Mouse (Mus musculus) liver, postnatal 0 days (tissue): ENCODE measurements at regions not wholly inside any gene's neighbourhood (a gene's known extent, or its start where the extent isn't known, plus 50 kb on each side); places are given as distances from the start of the nearest gene placed in this dataset.

ENCODE experiments used
- ATAC-seq: fragments of 200-750 bp; cut with Nextera tagmentation; 2 replicates; pipeline ENCODE4 v1.8.0; 2017; ENCODE audit warnings: mild to moderate bottlenecking, moderate library complexity
- DNase-seq: peaks from one replicate; pipeline ENCODE4 v3.0.0-alpha.2; 2016
- H3K27ac ChIP-seq: fragments of 300-500 bp; sonication (generic); 2 replicates; pipeline ENCODE4 v1.5.1; 2014; ENCODE audit warnings: antibody characterized with exemption, moderate library complexity, mild to moderate bottlenecking, low read depth
- H3K27me3 ChIP-seq: fragments of 300-500 bp; sonication (generic); 2 replicates; pipeline ENCODE4 v1.6.1; 2014; ENCODE audit warnings: low read length, control low read depth, mixed read lengths; ENCODE audit not compliant: insufficient read depth
- H3K36me3 ChIP-seq: fragments of 300-500 bp; sonication (generic); replicated peaks from 2 replicates; pipeline ENCODE4 v1.6.1; 2014; ENCODE audit warnings: mild to moderate bottlenecking, control low read depth, low read length, moderate library complexity, mixed read lengths; ENCODE audit not compliant: insufficient read depth
- H3K4me1 ChIP-seq: fragments of 300-500 bp; sonication (generic); 2 replicates; pipeline ENCODE4 v1.6.1; 2014; ENCODE audit warnings: antibody characterized with exemption, mild to moderate bottlenecking, control low read depth; ENCODE audit not compliant: insufficient read depth
- H3K4me2 ChIP-seq: fragments of 300-500 bp; sonication (generic); 2 replicates; pipeline ENCODE4 v1.6.1; 2014; ENCODE audit warnings: low read depth, mild to moderate bottlenecking, low read length, moderate library complexity, mixed read lengths
- H3K4me3 ChIP-seq: fragments of 300-500 bp; sonication (generic); 2 replicates; pipeline ENCODE4 v1.5.1; 2014; ENCODE audit warnings: low read depth, low read length
- H3K9ac ChIP-seq: fragments of 300-500 bp; sonication (generic); replicated peaks from 2 replicates; pipeline ENCODE4 v1.6.1; 2014; ENCODE audit warnings: mild to moderate bottlenecking, moderate library complexity
- H3K9me3 ChIP-seq: fragments of 300-500 bp; sonication (generic); 2 replicates; pipeline ENCODE4 v1.6.1; 2016; ENCODE audit warnings: mild to moderate bottlenecking, control low read depth, low read length, mixed read lengths
- CTCF ChIP-seq: sonication (generic); IDR thresholded peaks from 2 replicates; pipeline ENCODE4 v1.5.1; 2016; ENCODE audit warnings: antibody characterized with exemption, low read depth
- EP300 ChIP-seq: IDR thresholded peaks from 2 replicates; pipeline ENCODE4 v1.6.1; 2016; ENCODE audit warnings: antibody characterized with exemption, low read depth, mild to moderate bottlenecking
- WGBS: fragments of 180-500 bp; shearing (Covaris S2); extraction: QIAGEN DNeasy Blood & Tissue Kit; methylation state at CpG from one replicate; pipeline ENCODE4 v1.1.7; 2014; ENCODE audit not compliant: insufficient replicate concordance; 5-methylcytosine and 5-hydroxymethylcytosine counted together

DNA sequence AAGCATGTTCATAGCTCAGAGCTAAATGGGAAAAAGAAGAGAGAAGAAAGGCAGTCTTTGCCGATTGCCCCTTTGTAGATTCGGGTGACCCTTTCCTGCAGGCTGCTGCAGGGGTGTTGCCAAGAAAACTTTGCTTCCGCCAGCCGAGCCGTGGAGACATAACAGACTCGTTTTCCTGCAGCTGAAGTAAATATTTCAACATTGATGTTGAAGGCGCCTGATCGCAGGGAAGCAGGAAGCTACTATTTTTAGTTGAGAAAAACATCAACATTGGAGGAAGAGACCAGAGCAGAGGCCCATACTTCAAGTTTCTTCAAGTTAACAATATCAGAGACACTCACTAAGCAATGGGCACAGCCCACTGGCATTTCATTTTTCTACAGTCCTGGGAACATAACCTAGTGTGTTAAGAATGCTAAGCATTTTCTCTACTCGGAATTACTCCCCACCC, 211.9 kb downstream of the Gm10260 start:
- no peak overlapping the region for H3K4me2 ChIP-seq
- DNase-seq (peak; percentile 31), ATAC-seq (no peak)
- WGBS, result 11% methylated on average over 9 of the region's 9 CpGs
- H3K9me3 ChIP-seq, result no peaks in the 10 kb centered on the region
- TF ChIP-seq EP300 (peak; percentile 33; the same call in 1 of the 2 replicates), CTCF (no peak)
- H3K9ac ChIP-seq, result no peak overlapping the region
- H3K4me1 ChIP-seq, result peaks cover 2% of the 10 kb centered on the region; the same call in 1 of the 2 replicates
- peak overlapping the region; percentile 41; the same call in 1 of the 2 replicates for H3K27ac ChIP-seq
- H3K36me3 ChIP-seq, result no peaks in the 10 kb centered on the region
- no peak overlapping the region for H3K4me3 ChIP-seq
- H3K27me3 ChIP-seq, result no peaks in the 10 kb centered on the region

GRCm38 (mm10) chr13:97546936-97547335, 213.5 kb downstream of the Gm10260 start:
- no peak overlapping the region for H3K9ac ChIP-seq
- peaks cover 2% of the 10 kb centered on the region; the same call in 1 of the 2 replicates for H3K4me1 ChIP-seq
- WGBS, result 41% methylated on average over 5 of the region's 5 CpGs
- ATAC-seq, result no peak
- no peaks in the 10 kb centered on the region for H3K36me3 ChIP-seq
- H3K4me2 ChIP-seq, result no peak overlapping the region
- H3K4me3 ChIP-seq, result no peak overlapping the region
- TF ChIP-seq CTCF (no peak), EP300 (no peak)
- no peaks in the 10 kb centered on the region for H3K27me3 ChIP-seq
- H3K27ac ChIP-seq, result no peak overlapping the region
- H3K9me3 ChIP-seq, result no peaks in the 10 kb centered on the region
- DNase-seq, result no peak

DNA sequence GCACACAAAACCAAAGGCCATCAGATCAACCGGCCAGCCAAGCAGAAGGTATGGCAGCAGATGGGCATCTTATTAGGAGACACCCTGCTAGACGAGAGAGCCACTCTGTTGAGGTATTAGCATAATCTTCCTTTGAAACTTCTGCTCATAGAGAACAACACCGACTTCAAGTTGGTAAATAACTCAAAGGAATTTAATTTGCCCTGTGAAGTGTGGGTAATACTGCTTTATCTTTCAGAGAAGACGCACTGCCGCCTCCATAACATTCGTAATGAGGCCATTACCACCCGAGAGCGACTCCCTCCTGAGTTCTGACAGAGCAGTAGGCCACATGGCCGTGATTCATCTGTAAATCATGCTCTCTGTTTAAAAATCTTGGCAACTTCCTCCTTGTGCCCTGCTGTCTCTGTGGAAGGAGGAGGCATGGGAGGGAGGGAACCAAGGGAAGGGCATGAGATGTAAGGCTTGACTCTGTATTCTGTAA, 214.4 kb downstream of the Gm10260 start:
- WGBS, result 48% methylated on average over 9 of the region's 9 CpGs
- TF ChIP-seq EP300, result no peak
- TF ChIP-seq CTCF, result no peak
- Histone ChIP-seq H3K36me3 (no peaks in the 10 kb centered on the region), H3K9ac (no peak overlapping the region), H3K9me3 (no peaks in the 10 kb centered on the region), H3K27me3 (no peaks in the 10 kb centered on the region), H3K4me3 (no peak overlapping the region), H3K4me1 (peaks cover 2% of the 10 kb centered on the region; the same call in 1 of the 2 replicates), H3K27ac (no peak overlapping the region), H3K4me2 (no peak overlapping the region)
- ATAC-seq, result no peak
- no peak for DNase-seq

- Histone ChIP-seq H3K27ac (no peak overlapping the region), H3K9ac (no peak overlapping the region), H3K36me3 (no peaks in the 10 kb centered on the region), H3K27me3 (no peaks in the 10 kb centered on the region), H3K4me1 (no peaks in the 10 kb centered on the region; the same call in 1 of the 2 replicates), H3K9me3 (no peaks in the 10 kb centered on the region), H3K4me3 (no peak overlapping the region), H3K4me2 (no peak overlapping the region)
- no peak for ATAC-seq
- TF ChIP-seq CTCF (no peak), EP300 (no peak)
- 40% methylated on average over 9 of the region's 9 CpGs for WGBS
- no peak for DNase-seq
Observed at GRCm38 (mm10) chr13:97539686-97540085, 220.7 kb downstream of the Gm10260 start.

DNA sequence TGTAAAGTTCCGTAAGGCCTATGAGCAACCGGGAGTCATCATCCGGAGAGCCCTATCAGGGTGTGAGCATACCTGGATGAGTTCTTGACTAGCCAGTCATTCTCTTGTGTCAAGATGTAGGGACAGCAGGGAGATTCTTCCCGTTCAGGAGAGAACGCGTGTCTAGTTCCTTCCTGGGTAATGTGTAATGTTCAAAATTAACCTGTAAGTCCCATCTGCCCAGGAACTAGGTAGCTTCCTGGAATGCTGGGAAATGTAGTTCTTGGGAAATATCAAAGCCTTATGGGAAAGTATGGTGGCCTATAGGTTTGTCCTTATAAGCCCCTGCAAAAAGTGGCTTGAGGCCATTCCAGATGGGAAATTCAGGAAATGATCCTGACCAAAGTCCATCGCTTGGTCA, 222.0 kb downstream of the Gm10260 start:
- H3K9me3 ChIP-seq, result no peaks in the 10 kb centered on the region
- TF ChIP-seq EP300 (no peak), CTCF (no peak)
- H3K36me3 ChIP-seq, result no peaks in the 10 kb centered on the region
- ATAC-seq (no peak), DNase-seq (no peak)
- H3K27me3 ChIP-seq, result no peaks in the 10 kb centered on the region
- peaks cover 3% of the 10 kb centered on the region; the same call in 1 of the 2 replicates for H3K4me1 ChIP-seq
- 90% methylated on average over 7 of the region's 7 CpGs for WGBS
- H3K27ac ChIP-seq, result no peak overlapping the region
- H3K4me3 ChIP-seq, result no peak overlapping the region
- no peak overlapping the region for H3K9ac ChIP-seq
- H3K4me2 ChIP-seq, result no peak overlapping the region

GRCm38 (mm10) chr13:97537686-97538085, 222.7 kb downstream of the Gm10260 start:
- DNase-seq, result no peak
- Histone ChIP-seq H3K27me3 (no peaks in the 10 kb centered on the region), H3K27ac (no peak overlapping the region), H3K36me3 (no peaks in the 10 kb centered on the region), H3K9me3 (no peaks in the 10 kb centered on the region), H3K9ac (no peak overlapping the region), H3K4me2 (no peak overlapping the region), H3K4me1 (peaks cover 3% of the 10 kb centered on the region; the same call in 1 of the 2 replicates), H3K4me3 (no peak overlapping the region)
- no peak for TF ChIP-seq EP300
- no peak for TF ChIP-seq CTCF
- 66% methylated on average over 7 of the region's 7 CpGs for WGBS
- no peak for ATAC-seq
